Mouse (Mus musculus): ENCODE measurements around the gene Panx1. TPM values are rescaled to one million over a fixed set of nuclear protein-coding genes. Genes with fewer than 3 reads are reported as not detected.

Gene Panx1
- total and polyA plus RNA-seq, 3 experiments, result 10.6 to 20.3 TPM; not detected in 1

DNA sequence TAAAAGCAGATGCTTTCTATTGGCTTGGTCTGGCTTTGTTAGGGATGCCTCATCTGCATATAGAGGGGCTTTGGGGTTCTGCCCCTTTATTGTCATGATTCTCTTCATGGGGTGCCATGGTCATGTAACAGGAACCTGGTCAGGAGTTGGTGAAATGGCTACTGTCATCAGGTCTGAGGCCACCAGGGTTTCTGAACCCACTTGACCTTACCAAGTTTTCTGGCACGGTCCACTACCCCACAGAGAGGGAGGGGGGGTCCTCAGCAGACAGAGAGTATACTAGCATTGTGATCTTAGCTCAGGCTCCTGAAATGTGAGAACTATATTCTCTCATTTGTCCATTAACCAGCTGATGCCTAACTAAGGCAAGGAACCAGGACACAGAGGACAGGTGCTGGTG lies 82.5 kb downstream of the Panx1 start:
- Histone ChIP-seq H3K4me3 (ENCODE audit: control insufficient read depth in 1 of 2, insufficient read depth in 1 of 2, low read depth in 2 of 2, low read length in 2 of 2) (no peak overlapping the region), H3K27ac (ENCODE audit: control insufficient read depth, low read depth, low read length) (no peak overlapping the region), H3K79me2 (ENCODE audit: control insufficient read depth, insufficient read depth, low read length, poor library complexity) (no peaks in the 10 kb centered on the region), H3K27me3 (ENCODE audit: control insufficient read depth in 1 of 2, insufficient read depth in 2 of 2, low read length in 2 of 2) (peaks cover 16 to 18% of the 10 kb centered on the region in 2 experiments), H3K9me3 (replicated peaks; ENCODE audit: insufficient read depth, low read length) (no peaks in the 10 kb centered on the region), H3K36me3 (ENCODE audit: control insufficient read depth in 1 of 2, insufficient read depth in 2 of 2, low read length in 2 of 2) (no peaks in the 10 kb centered on the region), H3K9ac (ENCODE audit: control insufficient read depth, low read depth, low read length, poor library complexity, severe bottlenecking) (no peak overlapping the region), H3K4me1 (ENCODE audit: control insufficient read depth in 1 of 2, insufficient read depth in 2 of 2, low read length in 2 of 2) (peaks cover 0 to 5% of the 10 kb centered on the region in 2 experiments; a peak in 1 of 4 replicates)
- no peak for DNase-seq (ENCODE audit: low read depth, low spot score)
- TF ChIP-seq MAX (IDR thresholded peaks at IDR 0.05; ENCODE audit: low read length) (no peak), MAFK (IDR thresholded peaks at IDR 0.05; ENCODE audit: borderline replicate concordance, low read depth, low read length) (no peak), GATA1 (IDR thresholded peaks at IDR 0.05; ENCODE audit: low read depth, low read length) (no peak), TCF12 (IDR thresholded peaks at IDR 0.05; ENCODE audit: low read depth, low read length) (no peak), USF1 (IDR thresholded peaks at IDR 0.05; ENCODE audit: low read depth, low read length) (no peak), BHLHE40 (IDR thresholded peaks at IDR 0.05; ENCODE audit: borderline replicate concordance, low read depth, low read length) (no peak), MXI1 (IDR thresholded peaks at IDR 0.05; ENCODE audit: low read depth, low read length) (no peak), E2F4 (IDR thresholded peaks at IDR 0.05; ENCODE audit: borderline replicate concordance, low read depth, low read length) (no peak), ETS1 (IDR thresholded peaks at IDR 0.05; ENCODE audit: low read depth, low read length) (no peak), CTCF (IDR thresholded peaks at IDR 0.05 in 2 of 3, conservative IDR thresholded peaks at IDR 0.05 in 1 of 3; ENCODE audit: control insufficient read depth in 1 of 3, insufficient read depth in 1 of 3, low read depth in 2 of 3, low read length in 3 of 3, poor library complexity in 1 of 3, severe bottlenecking in 1 of 3) (no peak), POLR2A (IDR thresholded peaks at IDR 0.05; ENCODE audit: control insufficient read depth in 1 of 2, insufficient read depth in 1 of 2, low read depth in 1 of 2, low read length in 2 of 2, poor library complexity in 1 of 2) (no peak)

DNA sequence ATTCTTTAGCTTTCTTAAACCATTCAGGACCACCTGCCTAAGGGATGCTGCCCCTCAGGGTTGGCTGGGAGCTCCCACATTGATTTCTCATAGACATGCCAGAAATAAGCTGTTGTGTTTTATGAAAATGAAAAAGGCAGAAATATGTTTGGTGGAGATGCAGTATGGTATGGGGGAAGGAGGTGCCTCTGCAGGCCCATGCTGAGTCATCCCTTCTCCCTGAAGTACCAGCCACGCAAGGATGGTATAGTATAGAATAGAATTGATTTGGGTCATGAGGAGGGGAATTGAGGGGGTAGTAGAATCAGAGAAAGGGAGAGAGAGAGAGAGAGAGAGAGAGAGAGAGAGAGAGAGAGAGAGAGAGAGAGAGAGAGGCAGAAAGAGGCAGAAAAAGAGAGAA lies 90.6 kb downstream of the Panx1 start:
- H3K36me3 ChIP-seq (ENCODE audit: control insufficient read depth in 1 of 2, insufficient read depth in 2 of 2, low read length in 2 of 2), result no peaks in the 10 kb centered on the region
- H3K4me1 ChIP-seq (ENCODE audit: control insufficient read depth in 1 of 2, insufficient read depth in 2 of 2, low read length in 2 of 2), result no peaks in the 10 kb centered on the region

More for the DNA sequence above, 90.6 kb downstream of the Panx1 start:
- no peak overlapping the region for H3K9ac ChIP-seq (ENCODE audit: control insufficient read depth, low read depth, low read length, poor library complexity, severe bottlenecking)
- no peak for TF ChIP-seq UBTF (IDR thresholded peaks at IDR 0.05; ENCODE audit: borderline replicate concordance, insufficient read depth, low read depth, low read length)
- TF ChIP-seq TBP (IDR thresholded peaks at IDR 0.05; ENCODE audit: low read depth, low read length), result no peak
- no peak for TF ChIP-seq TAL1 (IDR thresholded peaks at IDR 0.05; ENCODE audit: low read length)
- TF ChIP-seq ZKSCAN1 (IDR thresholded peaks at IDR 0.05; ENCODE audit: low read depth, low read length), result no peak
- TF ChIP-seq RAD21 (IDR thresholded peaks at IDR 0.05; ENCODE audit: low read depth, low read length), result no peak
- TF ChIP-seq TCF12 (IDR thresholded peaks at IDR 0.05; ENCODE audit: low read depth, low read length), result no peak
- TF ChIP-seq NELFE (IDR thresholded peaks at IDR 0.05; ENCODE audit: low read depth, low read length), result no peak
- no peak for TF ChIP-seq CHD2 (IDR thresholded peaks at IDR 0.05; ENCODE audit: low read length)
- no peak for TF ChIP-seq SMC3 (IDR thresholded peaks at IDR 0.05; ENCODE audit: low read depth, low read length)
- no peak for TF ChIP-seq POLR2A (IDR thresholded peaks at IDR 0.05; ENCODE audit: control insufficient read depth in 1 of 2, insufficient read depth in 1 of 2, low read depth in 1 of 2, low read length in 2 of 2, poor library complexity in 1 of 2)
- no peak for TF ChIP-seq ELF1 (IDR thresholded peaks at IDR 0.05; ENCODE audit: low read depth, low read length)
- no peak for TF ChIP-seq GABPA (IDR thresholded peaks at IDR 0.05; ENCODE audit: low read depth, low read length)
- TF ChIP-seq POLR2AphosphoS5 (IDR thresholded peaks at IDR 0.05; ENCODE audit: borderline replicate concordance, low read depth, low read length), result no peak
- no peak for TF ChIP-seq RCOR1 (IDR thresholded peaks at IDR 0.05; ENCODE audit: low read depth, low read length)
- TF ChIP-seq HCFC1 (IDR thresholded peaks at IDR 0.05; ENCODE audit: low read depth, low read length), result no peak
- no peak for TF ChIP-seq MAZ (IDR thresholded peaks at IDR 0.05; ENCODE audit: low read depth, low read length)
- no peak for TF ChIP-seq MAX (IDR thresholded peaks at IDR 0.05; ENCODE audit: low read length)
- TF ChIP-seq NRF1 (IDR thresholded peaks at IDR 0.05; ENCODE audit: insufficient read depth, low read depth, low read length, poor library complexity, severe bottlenecking), result no peak
- TF ChIP-seq USF2 (IDR thresholded peaks at IDR 0.05; ENCODE audit: borderline replicate concordance in 1 of 2, insufficient read depth in 1 of 2, low read depth in 1 of 2, low read length in 2 of 2), result no peak
- TF ChIP-seq MYC (IDR thresholded peaks at IDR 0.05; ENCODE audit: low read depth, low read length), result no peak
- H3K27ac ChIP-seq (ENCODE audit: control insufficient read depth, low read depth, low read length), result no peak overlapping the region
- H3K79me2 ChIP-seq (ENCODE audit: control insufficient read depth, insufficient read depth, low read length, poor library complexity), result no peaks in the 10 kb centered on the region
- no peak for DNase-seq (ENCODE audit: low read depth, low spot score)
- H3K9me3 ChIP-seq (replicated peaks; ENCODE audit: insufficient read depth, low read length), result no peaks in the 10 kb centered on the region
- H3K27me3 ChIP-seq (ENCODE audit: control insufficient read depth in 1 of 2, insufficient read depth in 2 of 2, low read length in 2 of 2), result peaks cover 26 to 28% of the 10 kb centered on the region in 2 experiments
- no peak overlapping the region for H3K4me3 ChIP-seq (ENCODE audit: control insufficient read depth in 1 of 2, insufficient read depth in 1 of 2, low read depth in 2 of 2, low read length in 2 of 2)
